Mouse (Mus musculus) embryonic fibroblast, embryonic 13.5 days (primary cell): ENCODE results near the gene Selenon.

ENCODE experiments used
- CTCF ChIP-seq: IDR thresholded peaks from 2 replicates; pipeline ENCODE4 v1.5.1; 2011; ENCODE audit warnings: mild to moderate bottlenecking, control low read depth, low read length, moderate library complexity, borderline replicate concordance; ENCODE audit not compliant: insufficient read depth
- POLR2A ChIP-seq: IDR thresholded peaks from 2 replicates; pipeline ENCODE4 v1.6.1; 2011; ENCODE audit warnings: low read depth, mild to moderate bottlenecking, control low read depth, low read length, moderate library complexity

DNA sequence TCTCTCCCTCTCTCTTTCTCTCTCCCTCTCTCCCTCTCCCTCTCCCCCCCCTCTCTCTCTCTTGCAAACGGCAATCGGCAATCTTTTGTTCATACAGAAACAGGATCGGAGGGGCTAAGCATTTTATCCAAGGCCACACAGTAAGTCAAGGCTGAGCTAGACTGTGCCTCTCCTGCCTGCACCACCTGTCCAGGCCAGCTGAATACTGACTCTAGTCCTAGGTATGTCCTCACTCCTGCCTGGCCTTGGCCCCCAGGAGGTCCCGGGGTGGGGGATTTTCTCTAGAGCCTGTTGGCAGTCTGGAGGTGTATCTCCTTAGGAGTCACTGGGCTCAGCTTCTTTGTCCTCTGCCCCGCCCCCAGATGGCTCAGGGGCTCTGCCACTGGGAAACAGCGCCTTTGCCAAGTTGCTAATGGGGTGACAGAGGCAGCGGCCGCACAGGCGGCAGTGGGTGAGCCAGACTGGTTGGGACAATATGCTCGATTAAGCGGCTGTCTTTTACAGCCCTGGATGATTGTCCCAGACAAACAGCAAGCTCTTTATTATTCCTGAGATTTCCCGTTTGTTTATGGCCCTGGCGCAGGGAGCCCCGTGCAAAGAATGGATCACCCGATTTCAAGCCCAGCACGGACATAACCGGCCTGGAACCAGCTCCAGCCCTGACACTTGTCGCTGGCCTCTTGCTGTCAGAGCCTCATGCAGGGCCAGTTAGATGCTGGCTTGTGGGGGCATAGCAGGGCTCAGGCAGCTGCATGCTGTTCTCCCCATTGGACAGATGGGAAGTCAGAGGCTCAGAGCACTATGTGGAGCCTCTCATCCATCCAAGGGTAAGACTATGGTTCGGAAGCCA, 15.6 kb upstream of the Selenon start:
- TF ChIP-seq CTCF (no peak), POLR2A (no peak)
